In the genomic region with DNA sequence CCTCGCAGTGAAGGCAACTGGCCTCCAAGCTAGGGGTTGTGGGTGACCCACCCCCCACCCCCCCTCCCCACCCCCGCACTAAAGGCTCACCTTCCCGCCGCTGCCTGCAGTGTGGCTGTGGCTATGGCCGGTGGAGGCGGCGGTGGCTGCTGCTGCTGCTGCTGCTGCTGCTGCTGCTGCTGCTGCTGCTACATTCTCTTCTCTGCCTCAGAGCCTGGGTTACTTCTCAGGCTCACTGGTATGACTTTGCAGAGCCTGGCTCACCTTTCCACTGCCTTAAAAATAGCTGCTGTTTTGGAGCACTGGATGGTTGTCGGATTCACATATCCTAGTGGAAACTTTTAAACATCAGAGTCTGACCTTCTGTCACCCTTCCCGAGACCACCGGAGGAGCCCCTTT, we compare ENCODE assay signal across 12 mouse cellular contexts. TPM values are rescaled to one million over a fixed set of nuclear protein-coding genes. Genes with fewer than 3 reads are reported as not detected.
DNase-seq lines count a peak whose midpoint lies in the region; ATAC-seq and TF ChIP-seq lines count a peak whose summit lies in the region.
"Had no signal": no experiment of that assay in that cellular context is flagged by ENCODE, and none has a peak within 500 bp of the region (broad histone marks: within the 10 kb centered on the region; RNA-seq: fewer than 3 reads in every experiment).

No protein-coding gene starts in this region.

- H3K4me1 ChIP-seq in heart, postnatal 0 days (ENCODE audit: control insufficient read depth, insufficient read depth), result peaks cover 14% of the 10 kb centered on the region; the same call in 1 of the 2 replicates
- H3K4me1 ChIP-seq in embryonic facial prominence, embryonic 12.5 days, result peaks cover 82% of the 10 kb centered on the region
- H3K4me1 ChIP-seq in midbrain, embryonic 14.5 days (ENCODE audit: control insufficient read depth, insufficient read depth, low read length), result peaks cover 64% of the 10 kb centered on the region
- H3K4me1 ChIP-seq in lung, postnatal 0 days (ENCODE audit: insufficient read depth, low read depth, low read length), result no peaks in the 10 kb centered on the region
- H3K4me1 ChIP-seq: megakaryocyte, embryonic 14.5 days had no signal

- H3K9me3 ChIP-seq in heart, postnatal 0 days (replicated peaks; ENCODE audit: control insufficient read depth, low read length), result no peaks in the 10 kb centered on the region
- no peaks in the 10 kb centered on the region for H3K9me3 ChIP-seq in embryonic facial prominence, embryonic 12.5 days
- no peaks in the 10 kb centered on the region for H3K9me3 ChIP-seq in midbrain, embryonic 14.5 days (ENCODE audit: control insufficient read depth, low read length)
- H3K9me3 ChIP-seq in lung, postnatal 0 days (ENCODE audit: low read length), result no peaks in the 10 kb centered on the region
- H3K9me3 ChIP-seq: liver, embryonic 15.5 days; megakaryocyte, embryonic 14.5 days had no signal

- no peak overlapping the region for H3K9ac ChIP-seq in heart, postnatal 0 days (replicated peaks; ENCODE audit: low read depth, low read length)
- H3K9ac ChIP-seq in embryonic facial prominence, embryonic 12.5 days, result no peak overlapping the region
- no peak overlapping the region for H3K9ac ChIP-seq in midbrain, embryonic 14.5 days (replicated peaks; ENCODE audit: low read length)
- no peak overlapping the region for H3K9ac ChIP-seq in lung, postnatal 0 days (replicated peaks; ENCODE audit: low read depth)
- H3K9ac ChIP-seq: liver, embryonic 15.5 days had no signal

- H3K36me3 ChIP-seq in heart, postnatal 0 days (replicated peaks; ENCODE audit: control insufficient read depth, insufficient read depth, low read length), result no peaks in the 10 kb centered on the region
- no peaks in the 10 kb centered on the region for H3K36me3 ChIP-seq in embryonic facial prominence, embryonic 12.5 days
- no peaks in the 10 kb centered on the region for H3K36me3 ChIP-seq in midbrain, embryonic 14.5 days (ENCODE audit: control insufficient read depth, insufficient read depth, low read length)
- no peaks in the 10 kb centered on the region for H3K36me3 ChIP-seq in lung, postnatal 0 days (ENCODE audit: insufficient read depth, low read length)
- H3K36me3 ChIP-seq: liver, embryonic 15.5 days had no signal

- peak; percentile 41 for DNase-seq in CD4-positive, CD25-positive, alpha-beta regulatory T cell, adult 2 months (ENCODE audit: low read depth, low spot score)
- no peak for DNase-seq in heart, postnatal 0 days (ENCODE audit: low spot score)
- no peak for DNase-seq in heart, adult 9 months (ENCODE audit: low spot score in 2 of 2)
- DNase-seq in midbrain, embryonic 14.5 days, result no peak
- DNase-seq in adrenal gland, adult 18-20 months (ENCODE audit: low spot score in 2 of 2), result no peak
- no peak for DNase-seq in lung, postnatal 0 days (ENCODE audit: low spot score)
- DNase-seq: thymus, adult 2 months had no signal

- peak overlapping the region; percentile 22; the same call in 1 of the 2 replicates for H3K4me2 ChIP-seq in heart, postnatal 0 days (ENCODE audit: low read depth, low read length)
- peak overlapping the region; percentile 36 for H3K4me2 ChIP-seq in embryonic facial prominence, embryonic 12.5 days (replicated peaks)
- 0 out of 2 replicates have a peak overlapping the region, but pooled peaks have one; percentile 19 for H3K4me2 ChIP-seq in midbrain, embryonic 14.5 days (ENCODE audit: low read length)
- H3K4me2 ChIP-seq in lung, postnatal 0 days (replicated peaks; ENCODE audit: low read depth, low read length), result no peak overlapping the region
- H3K4me2 ChIP-seq: liver, embryonic 15.5 days had no signal

- no peak overlapping the region for H3K4me3 ChIP-seq in heart, postnatal 0 days (ENCODE audit: low read depth, low read length)
- peak overlapping the region; percentile 7; the same call in 1 of the 2 replicates for H3K4me3 ChIP-seq in embryonic facial prominence, embryonic 12.5 days
- H3K4me3 ChIP-seq in midbrain, embryonic 14.5 days (replicated peaks; ENCODE audit: low read depth, low read length), result no peak overlapping the region
- no peak overlapping the region for H3K4me3 ChIP-seq in lung, postnatal 0 days (ENCODE audit: low read depth, low read length)
- H3K4me3 ChIP-seq: liver, embryonic 15.5 days; megakaryocyte, embryonic 14.5 days had no signal

- no peaks in the 10 kb centered on the region for H3K27me3 ChIP-seq in heart, postnatal 0 days (ENCODE audit: control insufficient read depth, insufficient read depth, low read length)
- H3K27me3 ChIP-seq in embryonic facial prominence, embryonic 12.5 days, result no peaks in the 10 kb centered on the region
- no peaks in the 10 kb centered on the region for H3K27me3 ChIP-seq in midbrain, embryonic 14.5 days (ENCODE audit: control insufficient read depth, insufficient read depth, low read length)
- no peaks in the 10 kb centered on the region for H3K27me3 ChIP-seq in lung, postnatal 0 days (replicated peaks; ENCODE audit: insufficient read depth, low read length)
- H3K27me3 ChIP-seq: liver, embryonic 15.5 days had no signal

- TF ChIP-seq CTCF in heart, postnatal 0 days (IDR thresholded peaks at IDR 0.05; ENCODE audit: low read depth), result no peak
- TF ChIP-seq CTCF in lung, postnatal 0 days (IDR thresholded peaks at IDR 0.05), result no peak

- 10% methylated on average over 10 of the region's 10 CpGs for WGBS in heart, postnatal 0 days
- WGBS in embryonic facial prominence, embryonic 12.5 days, result 4% methylated on average over 10 of the region's 10 CpGs
- 8% methylated on average over 10 of the region's 10 CpGs for WGBS in midbrain, embryonic 14.5 days
- WGBS in lung, postnatal 0 days, result 29% methylated on average over 7 of the region's 10 CpGs

- no peak for ATAC-seq in CD4-positive, CD25-positive, alpha-beta regulatory T cell, adult 4 months
- ATAC-seq in heart, postnatal 0 days (ENCODE audit: insufficient read depth, low read depth), result no peak
- no peak for ATAC-seq in embryonic facial prominence, embryonic 12.5 days (ENCODE audit: insufficient number of reproducible peaks, insufficient read depth, low FRiP score, low TSS enrichment)
- no peak for ATAC-seq in midbrain, embryonic 14.5 days (ENCODE audit: low FRiP score, low TSS enrichment)
- ATAC-seq in lung, postnatal 0 days, result no peak

- peak overlapping the region; percentile 18; the same call in 1 of the 2 replicates for H3K27ac ChIP-seq in heart, postnatal 0 days (ENCODE audit: low read depth)
- H3K27ac ChIP-seq in embryonic facial prominence, embryonic 12.5 days, result peak overlapping the region; percentile 52
- no peak overlapping the region for H3K27ac ChIP-seq in midbrain, embryonic 14.5 days (replicated peaks; ENCODE audit: low read depth, low read length)
- H3K27ac ChIP-seq in lung, postnatal 0 days (ENCODE audit: low read length), result no peak overlapping the region
- H3K27ac ChIP-seq: kidney, postnatal 0 days; liver, embryonic 15.5 days had no signal

- no peak for TF ChIP-seq EP300 in heart, postnatal 0 days (IDR thresholded peaks at IDR 0.05; ENCODE audit: low read depth)
- no peak for TF ChIP-seq EP300 in lung, postnatal 0 days (IDR thresholded peaks at IDR 0.05)

RNA-seq across cellular contexts. Expression of a gene that starts 11.0 kb away (rescaled TPM):
- 1 to 10 TPM; 3.7 to 4.4 TPM for polyA plus RNA-seq in CD4-positive, CD25-positive, alpha-beta regulatory T cell, adult 4 months (2017; shearing (Covaris generic))
- 23.9 and 27.1 TPM in 2 replicates for total RNA-seq in heart, postnatal 0 days (2014; rRNA removed; ENCODE audit: low replicate concordance)
- 16.6 and 18.0 TPM in 2 replicates for polyA plus RNA-seq in heart, postnatal 0 days (2015; fragmentation: Nextera tagmentation; extraction: Ambion mirVana)
- 92.3 and 93.3 TPM in 2 replicates for polyA plus RNA-seq in embryonic facial prominence, embryonic 12.5 days (2016; fragmentation: Nextera tagmentation; extraction: Ambion mirVana)
- 62.0 and 77.8 TPM in 2 replicates for polyA plus RNA-seq in midbrain, embryonic 14.5 days (2014; fragmentation: Nextera tagmentation; extraction: Ambion mirVana)
- 1 to 10 TPM; 3.1 to 3.8 TPM for total RNA-seq in adrenal gland, adult 18-20 months (2021)
- 16.9 and 17.8 TPM in 2 replicates for polyA plus RNA-seq in lung, postnatal 0 days (2015; fragmentation: Nextera tagmentation; extraction: Ambion mirVana)

Comparison
In these comparisons a context has a peak if more than half of its experiments do, and no peak if none do; other contexts are left out.
1. H3K27ac ChIP-seq: peak in heart, postnatal 0 days (single experiment) and embryonic facial prominence, embryonic 12.5 days (single experiment); none in midbrain, embryonic 14.5 days (single experiment) and lung, postnatal 0 days (single experiment).